Mouse (Mus musculus) small intestine, adult 2 months (tissue): Measurements from ENCODE around the gene 1110017D15Rik.

Experiments used
- CTCF ChIP-seq: fragments of 200-500 bp; IDR thresholded peaks from 2 replicates; pipeline ENCODE4 v1.5.1; 2012; ENCODE audit warnings: low read depth, mild to moderate bottlenecking, control low read depth, inconsistent platforms, low read length, moderate library complexity, mixed read lengths; ENCODE audit not compliant: insufficient replicate concordance, insufficient read length; ENCODE audit errors: extremely low read depth
- POLR2A ChIP-seq: fragments of 200-500 bp; IDR thresholded peaks from 2 replicates; pipeline ENCODE4 v1.6.1; 2012; ENCODE audit warnings: low read depth, mild to moderate bottlenecking, control low read depth, inconsistent platforms, low read length, moderate library complexity

- no peak for TF ChIP-seq CTCF
- no peak for TF ChIP-seq POLR2A
Measured at GRCm38 (mm10) chr4:41519195-41519594, 2.1 kb upstream of the 1110017D15Rik start.
